Mouse (Mus musculus): ENCODE results near the gene Mmp8. TPM values are rescaled to one million over a fixed set of nuclear protein-coding genes. Genes with fewer than 3 reads are reported as not detected.
A peak's percentile ranks its signal among the peaks of the same experiment; 100 is the strongest.

The Mmp8 gene
- total RNA-seq (2021): 0.34 and 0.59 TPM in 2 replicates
- long read RNA-seq, experiment 1, partial matches to known transcripts: 0 of 1 reads
- long read RNA-seq, experiment 1, other reads (novel, unspliced or antisense): 0 of 1 reads
- long read RNA-seq, experiment 2, partial matches to known transcripts: 0 of 4 reads
- long read RNA-seq, experiment 2, other reads (novel, unspliced or antisense): 2 of 4 reads

- no peak for DNase-seq
These were observed at the start of gene Mmp8 for GRCm38 (mm10) chr9:7558221-7559017. TSS of gene Mmp8 (plus strand) at chr9:7558456.

DNA sequence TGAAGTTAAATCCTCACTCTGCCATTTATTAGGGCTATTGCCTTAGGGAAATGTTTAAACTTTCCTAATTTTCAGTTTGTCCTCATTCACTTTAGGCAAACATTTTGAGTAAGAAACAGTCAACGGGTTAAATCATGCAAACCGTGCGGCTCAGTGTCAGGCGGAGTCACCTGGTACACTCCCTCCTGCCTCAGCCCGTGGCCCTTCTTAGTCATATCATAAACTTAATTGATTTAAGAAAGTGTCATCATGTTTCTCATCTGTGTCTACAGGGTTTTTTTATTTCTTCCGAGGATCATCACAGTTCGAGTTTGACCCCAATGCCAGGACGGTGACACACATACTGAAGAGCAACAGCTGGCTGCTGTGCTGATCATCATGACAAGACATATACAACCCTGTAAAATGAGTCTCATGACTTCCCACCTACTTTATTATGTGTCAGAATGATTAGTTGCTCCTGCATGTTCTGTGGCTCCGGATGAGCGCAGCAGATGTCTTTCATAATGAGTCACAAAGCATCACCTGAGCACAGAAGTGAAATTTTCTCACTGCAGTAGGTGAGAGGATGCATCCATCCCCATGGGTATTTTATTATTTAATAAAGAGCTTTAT, 48.5 kb upstream of the Mmp8 start:
- no peak for DNase-seq

DNA sequence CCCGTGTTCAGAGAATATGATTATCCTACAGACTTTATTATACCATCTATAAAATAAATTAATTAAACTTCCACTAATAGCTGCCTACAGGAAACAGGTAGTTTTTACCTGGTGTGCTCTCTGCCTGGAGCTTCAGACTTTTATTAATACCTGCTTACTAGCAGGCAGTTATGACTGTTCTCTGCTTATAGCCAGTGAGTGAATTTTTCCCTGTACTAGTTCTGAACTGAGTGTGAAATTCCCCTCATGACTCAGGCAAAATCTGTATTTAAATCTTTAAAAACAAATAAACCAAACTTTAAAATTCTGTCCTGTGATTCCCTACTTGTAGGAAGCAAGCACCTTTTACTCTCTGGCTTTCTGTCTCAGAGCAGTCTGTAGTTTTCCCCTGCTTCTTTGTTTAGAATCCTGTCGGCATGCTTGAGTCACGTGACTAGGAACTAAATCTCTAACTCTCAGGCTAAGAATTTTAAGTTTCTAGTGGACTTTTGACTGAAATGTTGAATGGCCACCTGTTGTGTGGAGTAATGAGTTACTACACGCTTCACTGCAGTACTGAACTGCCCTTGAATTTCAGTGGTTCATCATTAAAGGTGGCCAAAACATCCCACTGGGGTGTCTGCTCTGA, 40.2 kb upstream of the Mmp8 start:
- no peak for DNase-seq

GRCm38 (mm10) chr9:7526255-7526940, 31.9 kb upstream of the Mmp8 start:
- peak; percentile 6 for DNase-seq

DNA sequence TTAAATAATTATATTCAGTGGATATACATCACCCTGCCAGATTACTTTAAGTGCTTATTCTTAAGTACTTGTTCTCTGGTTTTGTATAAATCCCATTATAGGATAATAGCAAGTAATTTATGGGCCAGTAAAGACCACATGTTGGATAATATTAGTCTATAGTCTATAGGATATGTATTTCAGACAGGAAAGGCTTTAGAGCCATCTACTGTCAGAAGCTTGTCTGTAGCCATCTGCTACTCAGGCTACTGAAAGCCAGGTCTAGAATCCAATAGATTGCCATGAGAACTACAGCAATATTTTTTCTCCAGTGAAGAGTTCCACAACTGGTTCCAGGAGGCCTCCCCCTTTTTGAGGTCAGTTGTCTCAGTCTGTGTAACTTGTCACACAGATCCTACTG, 15.5 kb upstream of the Mmp8 start:
- DNase-seq: no peak

DNA sequence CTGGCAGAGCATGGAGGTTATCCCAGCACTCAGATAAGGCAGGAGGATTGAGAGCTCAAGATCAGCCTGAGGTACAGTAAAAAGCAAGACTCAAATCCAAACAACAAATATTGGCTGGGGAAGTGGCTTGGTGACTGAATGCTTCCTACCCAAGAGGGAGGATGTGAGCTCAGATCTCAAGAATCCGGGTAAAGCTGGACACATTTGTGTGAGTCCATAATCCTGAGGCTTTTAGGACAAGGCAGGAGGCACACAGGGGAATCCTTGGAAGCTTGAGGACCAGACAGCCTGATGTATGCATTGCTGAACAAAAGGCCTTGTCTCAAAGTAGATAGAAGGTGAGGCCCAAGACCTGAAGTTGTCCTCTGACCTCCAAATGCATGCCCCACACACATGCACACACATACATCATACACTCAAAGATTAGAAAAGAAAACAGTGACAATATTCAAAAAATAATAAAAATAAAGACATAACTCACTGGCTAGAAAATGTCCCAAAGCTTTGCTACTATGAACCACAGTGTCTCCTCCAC, 13.3 kb upstream of the Mmp8 start:
- no peak for DNase-seq

DNA sequence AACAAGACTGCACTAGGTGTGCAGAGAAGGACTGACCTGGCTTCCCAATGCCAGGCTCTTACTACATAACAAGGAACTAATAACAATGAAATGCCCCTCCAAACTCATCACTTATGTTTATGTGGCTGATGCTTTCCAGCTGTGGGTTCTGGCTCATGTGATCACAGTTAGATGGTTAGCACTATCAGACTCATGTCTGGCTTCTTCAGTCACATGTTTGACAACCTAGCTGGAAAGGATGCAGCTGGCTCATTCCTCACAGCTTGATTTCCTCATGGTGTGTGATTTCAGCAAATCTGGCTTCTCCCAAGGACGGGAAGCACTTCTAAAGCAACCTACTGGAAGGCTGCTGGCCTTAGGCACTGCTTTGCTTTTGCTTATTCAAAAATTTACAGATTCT, 12.8 kb upstream of the Mmp8 start:
- DNase-seq: peak; percentile 7

GRCm38 (mm10) chr9:7545920-7546319, 12.3 kb upstream of the Mmp8 start:
- no peak for DNase-seq

GRCm38 (mm10) chr9:7551943-7552342, 6.3 kb upstream of the Mmp8 start:
- no peak for DNase-seq

GRCm38 (mm10) chr9:7553536-7553935, 4.7 kb upstream of the Mmp8 start:
- DNase-seq: no peak

DNA sequence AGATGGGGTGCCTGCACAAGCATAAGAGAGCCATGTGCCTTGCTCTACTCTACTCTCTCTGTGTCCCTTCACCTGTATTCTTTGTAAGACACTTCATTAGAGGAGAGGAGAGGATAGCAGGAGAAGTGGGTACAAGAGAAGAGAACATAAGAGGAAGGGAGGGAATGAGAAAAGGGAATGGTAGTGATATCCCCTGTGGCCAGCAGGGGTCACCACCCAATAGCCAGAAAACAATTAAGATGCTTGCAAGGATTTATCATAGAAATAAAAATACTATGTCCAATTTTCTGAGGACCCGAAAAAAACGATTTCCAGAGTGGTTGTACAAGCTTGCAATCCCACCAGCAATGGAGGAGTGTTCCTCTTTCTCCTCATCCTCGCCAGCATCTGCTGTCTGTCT, 3.9 kb upstream of the Mmp8 start:
- DNase-seq: peak; percentile 34

DNA sequence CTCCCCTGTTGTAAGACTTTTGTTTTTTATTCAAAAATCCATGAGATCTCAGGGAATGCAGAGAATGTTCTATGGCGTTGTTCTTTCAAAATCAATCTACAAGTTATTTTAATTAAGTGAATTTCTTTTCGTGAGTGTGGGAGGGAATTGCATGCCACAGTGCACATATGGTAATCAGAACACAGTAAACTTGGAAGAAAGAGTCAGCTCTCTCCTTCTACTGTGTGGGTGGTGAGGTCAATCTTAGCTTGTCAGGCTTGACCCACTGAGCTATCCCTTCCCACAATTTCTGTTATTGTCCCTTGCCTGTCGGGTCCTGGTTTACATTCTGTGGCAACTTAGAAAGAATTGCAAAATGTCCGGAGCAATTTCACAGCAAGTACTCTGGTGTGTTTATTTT, 1.8 kb downstream of the Mmp8 start:
- no peak for DNase-seq

DNA sequence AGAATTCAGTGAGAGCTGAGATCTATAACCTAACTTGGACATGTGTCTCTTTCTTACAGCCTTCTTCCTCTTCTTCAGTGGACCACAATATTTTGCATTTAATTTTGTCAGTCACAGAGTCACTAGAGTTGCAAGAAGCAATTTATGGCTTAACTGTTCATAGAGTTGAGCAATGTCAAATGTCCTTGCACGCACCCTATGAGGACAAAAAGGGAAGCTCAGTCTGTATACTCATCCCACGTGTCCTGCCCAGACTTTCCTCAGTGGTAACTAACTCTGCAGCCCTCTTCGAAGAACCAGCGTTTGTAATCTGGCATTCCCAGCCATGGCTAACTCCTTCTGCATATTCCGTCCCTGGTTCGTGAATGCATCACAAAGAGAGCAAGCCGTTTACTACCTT, 9.1 kb downstream of the Mmp8 start:
- peak; percentile 23 for DNase-seq

DNA sequence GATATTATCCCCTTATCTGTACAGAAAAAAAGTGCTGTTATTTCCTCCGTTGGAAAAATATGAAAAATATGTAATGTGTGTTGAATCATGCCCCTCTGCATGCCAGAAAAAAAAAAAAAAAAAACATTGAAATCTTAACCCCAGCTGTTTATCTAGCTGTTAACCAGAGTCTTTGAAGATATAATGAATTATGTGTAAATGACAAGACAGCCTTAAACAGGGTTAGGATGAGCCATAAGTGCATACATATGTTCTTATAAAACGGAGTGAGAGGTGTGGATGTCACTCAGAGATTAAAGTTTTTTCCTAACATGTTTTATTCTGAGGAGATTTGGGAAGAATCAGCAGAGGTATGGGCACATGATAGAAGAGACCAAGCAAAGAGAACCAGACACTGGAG, 9.7 kb downstream of the Mmp8 start:
- DNase-seq: no peak

GRCm38 (mm10) chr9:7570485-7570884, 12.2 kb downstream of the Mmp8 start:
- DNase-seq: no peak

- no peak for DNase-seq
These were observed 12.9 kb downstream of the Mmp8 start, which contains the start of gene Mmp27 for GRCm38 (mm10) chr9:7571162-7571561. TSS of gene Mmp27 (plus strand) at chr9:7571396.

- no peak for DNase-seq
These were observed 13.9 kb downstream of the Mmp8 start for GRCm38 (mm10) chr9:7572188-7572587.

DNA sequence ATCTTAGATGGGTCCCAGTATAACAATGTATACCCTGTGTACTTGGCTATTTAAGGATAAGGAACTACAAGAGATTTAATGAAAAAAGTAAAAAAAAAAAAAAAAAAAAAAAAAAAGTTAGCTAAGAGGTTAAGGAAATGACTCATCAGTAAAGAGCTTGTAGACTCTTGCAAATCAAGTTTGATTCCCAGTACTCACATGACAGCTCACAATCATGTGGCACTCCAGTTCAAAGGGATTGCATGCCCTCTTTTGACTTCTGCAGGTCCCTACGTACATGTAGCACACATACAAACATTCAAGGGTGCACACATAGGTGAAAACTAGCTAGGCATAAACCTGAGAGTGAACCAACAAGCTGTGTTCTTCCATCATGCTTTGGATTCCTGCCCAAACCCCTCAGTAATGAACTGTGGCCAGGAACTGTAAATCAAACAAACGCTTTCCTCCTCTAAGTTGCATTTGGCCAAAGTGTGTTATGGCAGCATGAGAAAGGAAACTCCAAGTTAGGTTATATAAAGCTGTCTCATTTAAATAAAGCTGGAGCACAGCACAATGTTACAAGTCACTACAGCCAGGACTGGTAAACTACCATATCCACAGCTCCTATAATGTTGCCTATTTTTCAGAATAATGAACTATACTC, 14.5 kb downstream of the Mmp8 start:
- no peak for DNase-seq

GRCm38 (mm10) chr9:7575526-7575925, 17.3 kb downstream of the Mmp8 start:
- DNase-seq: no peak

DNA sequence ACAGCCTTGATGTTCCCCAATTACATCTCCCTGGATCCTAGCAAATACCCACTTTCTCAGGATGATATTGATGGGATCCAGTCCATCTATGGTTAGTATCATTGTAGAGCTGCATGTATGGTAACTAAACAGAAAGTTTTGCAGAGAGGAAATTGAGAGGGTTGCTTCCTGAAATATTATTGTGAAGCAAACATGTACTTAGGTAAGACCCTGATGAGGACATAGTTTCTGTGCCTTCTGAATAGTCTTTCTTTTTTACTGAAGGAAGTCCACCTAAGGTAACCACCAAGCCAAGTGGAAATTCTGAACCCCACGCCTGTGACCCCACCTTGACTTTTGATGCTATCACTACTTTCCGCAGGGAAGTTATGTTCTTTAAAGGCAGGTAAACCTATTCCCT, 19.1 kb downstream of the Mmp8 start:
- DNase-seq: no peak

- no peak for DNase-seq
These were observed 31.8 kb downstream of the Mmp8 start for GRCm38 (mm10) chr9:7590063-7590462.

All from adrenal gland, postnatal 14 days (tissue).